Mouse (Mus musculus): ENCODE data around the gene Dctn3. TPM values are rescaled to one million over a fixed set of nuclear protein-coding genes. Genes with fewer than 3 reads are reported as not detected.
"Not testable (repeated sequence)": the region's sequence is repeated elsewhere in the genome, so short reads cannot be mapped to it uniquely, and the experiment has no call there.

Gene Dctn3
- polyA plus RNA-seq (2016; fragmentation: Nextera tagmentation; extraction: Ambion mirVana) = 143 and 146 TPM in 2 replicates

DNA sequence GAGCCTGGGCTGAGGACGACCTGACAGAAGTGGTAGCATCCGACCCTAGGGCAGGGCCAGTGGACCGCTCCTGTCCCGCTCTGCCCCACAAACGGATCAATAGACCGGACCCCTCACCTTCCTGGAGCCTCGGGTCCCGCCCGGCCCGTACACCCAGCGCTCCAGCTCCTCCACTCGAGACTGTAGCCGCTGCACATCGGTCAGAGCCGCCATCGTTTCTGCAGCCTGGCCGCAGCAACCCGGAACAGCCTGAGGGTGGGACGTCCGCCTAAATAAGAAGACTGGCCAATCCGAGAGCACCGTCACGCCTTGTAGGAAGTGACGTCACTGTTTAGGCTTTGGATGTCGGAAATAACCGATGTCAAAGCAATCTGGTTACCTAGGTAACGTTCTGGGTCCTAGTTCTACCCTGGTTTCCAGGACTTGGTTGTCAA is at the start of gene Dctn3:
Dctn3 (minus strand) TSS at position 253 of the 434 bp plus-strand sequence.
- WGBS = under 1% methylated on average over 27 of the region's 27 CpGs
- peaks cover 29% of the 10 kb centered on the region for H3K36me3 ChIP-seq
- H3K4me3 ChIP-seq = peak within 1 kb of the TSS; percentile 80
- peak within 1 kb of the TSS; percentile 83 for H3K27ac ChIP-seq
- no peaks in the 10 kb centered on the region for H3K9me3 ChIP-seq
- peak; percentile 97 for DNase-seq (ENCODE audit: low spot score)
- peaks cover 44% of the 10 kb centered on the region for H3K27me3 ChIP-seq (ENCODE audit: insufficient read depth, poor library complexity, severe bottlenecking)
- H3K4me1 ChIP-seq = peaks cover 19% of the 10 kb centered on the region

DNA sequence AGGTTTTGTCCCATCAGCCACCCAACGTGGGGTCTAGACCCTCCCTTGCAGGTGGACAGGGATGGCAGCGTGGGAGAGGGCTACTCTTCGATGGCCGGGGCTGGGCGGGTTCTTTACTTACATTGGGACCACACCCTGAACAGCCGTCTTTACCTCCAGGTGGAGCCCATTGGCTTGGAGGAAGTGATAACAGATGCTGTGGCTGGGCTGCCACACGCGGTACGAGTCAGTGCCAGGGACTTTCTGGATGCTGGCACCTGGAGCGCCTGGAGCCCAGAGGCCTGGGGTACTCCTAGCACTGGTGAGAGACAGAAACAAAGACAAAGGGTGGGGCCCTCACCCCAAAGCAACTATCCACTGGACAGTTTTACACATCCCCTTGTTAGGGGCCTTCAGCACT is 44.3 kb upstream of the Dctn3 start:
- H3K36me3 ChIP-seq = peaks cover 18% of the 10 kb centered on the region
- not testable (repeated sequence) for H3K4me3 ChIP-seq; DNase-seq (ENCODE audit: low spot score); H3K4me1 ChIP-seq; H3K27me3 ChIP-seq (ENCODE audit: insufficient read depth, poor library complexity, severe bottlenecking); H3K9me3 ChIP-seq; H3K27ac ChIP-seq
- 78% methylated on average over 10 of the region's 10 CpGs for WGBS

DNA sequence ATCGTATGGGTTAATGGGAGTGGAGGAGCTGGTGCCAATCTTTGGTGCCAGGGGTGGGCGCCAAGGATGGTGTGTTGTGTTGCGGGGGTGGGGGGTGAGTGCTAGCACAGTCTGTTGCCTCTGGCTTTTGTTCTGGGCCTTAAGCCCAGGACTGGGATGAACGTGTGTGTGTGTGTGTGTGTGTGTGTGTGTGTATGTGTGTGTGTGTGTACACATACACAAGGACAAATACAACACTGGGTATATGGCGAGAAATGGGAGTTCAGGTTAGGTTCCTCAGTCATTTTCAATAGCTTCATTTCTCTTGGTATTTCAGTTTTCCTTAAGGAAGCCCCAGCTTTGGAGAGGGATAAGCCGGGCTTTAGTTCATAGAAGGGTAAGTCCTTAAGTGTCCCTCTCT is 40.2 kb upstream of the Dctn3 start:
- not testable (repeated sequence) for DNase-seq (ENCODE audit: low spot score); H3K27ac ChIP-seq; H3K4me3 ChIP-seq; H3K9me3 ChIP-seq; H3K27me3 ChIP-seq (ENCODE audit: insufficient read depth, poor library complexity, severe bottlenecking)
- 76% methylated on average over 4 of the region's 6 CpGs for WGBS
- Histone ChIP-seq H3K4me1 (peaks cover 45% of the 10 kb centered on the region), H3K36me3 (peaks cover 25% of the 10 kb centered on the region)

DNA sequence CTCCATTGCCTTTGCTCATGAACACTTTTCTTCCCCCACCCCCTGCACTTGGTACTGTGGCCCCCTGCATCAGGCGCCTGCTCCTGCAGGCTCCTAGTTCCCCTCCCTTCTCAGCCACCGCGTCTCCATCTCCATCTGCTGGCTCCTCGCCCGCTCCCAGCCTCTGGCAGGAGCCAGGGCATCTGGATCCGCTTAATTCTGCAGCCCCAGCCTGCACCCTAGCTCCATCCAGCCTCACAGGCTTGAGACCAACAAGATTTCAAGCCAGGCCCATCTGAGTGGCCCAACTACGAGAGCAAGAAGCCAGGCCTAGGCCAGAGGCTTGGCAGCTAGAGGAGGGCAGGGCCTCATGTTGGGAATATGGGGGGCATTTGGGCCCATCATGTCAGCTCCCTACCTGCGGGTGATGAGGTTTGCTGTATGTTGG is 39.7 kb upstream of the Dctn3 start:
- not testable (repeated sequence) for H3K27me3 ChIP-seq (ENCODE audit: insufficient read depth, poor library complexity, severe bottlenecking); H3K9me3 ChIP-seq; DNase-seq (ENCODE audit: low spot score)
- Histone ChIP-seq H3K36me3 (peaks cover 25% of the 10 kb centered on the region), H3K4me1 (peaks cover 45% of the 10 kb centered on the region), H3K4me3 (peak overlapping the region; percentile 57), H3K27ac (peak overlapping the region; percentile 90)
- WGBS = 47% methylated on average over 8 of the region's 8 CpGs

DNA sequence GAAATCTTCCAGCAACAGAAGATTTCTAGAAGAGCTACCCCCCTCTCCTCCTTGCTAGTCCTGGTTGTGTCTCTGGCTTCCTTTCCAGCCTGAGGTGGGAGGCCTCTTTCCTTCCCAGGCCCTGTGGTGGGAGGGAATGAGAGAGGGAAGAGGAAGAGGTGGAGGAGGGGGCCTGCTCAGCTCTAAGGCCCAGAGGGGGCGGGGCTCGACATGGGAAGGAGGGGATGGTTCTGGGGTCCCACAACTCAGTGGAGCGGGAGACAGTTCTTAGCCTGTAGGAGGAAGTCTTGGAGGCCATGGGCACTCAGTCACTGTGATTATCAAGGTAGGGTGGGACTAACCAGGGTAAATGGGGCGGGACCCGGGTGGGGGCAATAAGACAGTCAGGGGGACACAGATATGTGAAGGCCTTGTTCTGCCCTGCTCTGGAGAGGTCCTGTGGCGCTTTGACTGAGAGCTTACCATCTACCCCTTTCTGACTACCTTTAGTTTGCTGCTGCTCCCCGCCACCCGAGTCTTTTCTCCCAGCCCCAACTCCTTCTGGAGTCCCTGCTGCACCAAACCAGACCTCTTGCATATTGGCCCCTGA is 39.2 kb upstream of the Dctn3 start:
- Histone ChIP-seq H3K36me3 (peaks cover 25% of the 10 kb centered on the region), H3K9me3 (no peaks in the 10 kb centered on the region), H3K4me1 (peaks cover 45% of the 10 kb centered on the region), H3K27ac (peak overlapping the region; percentile 90), H3K4me3 (peak overlapping the region; percentile 57), H3K27me3 (ENCODE audit: insufficient read depth, poor library complexity, severe bottlenecking) (no peaks in the 10 kb centered on the region)
- DNase-seq (ENCODE audit: low spot score) = no peak
- WGBS = 34% methylated on average over 8 of the region's 8 CpGs

DNA sequence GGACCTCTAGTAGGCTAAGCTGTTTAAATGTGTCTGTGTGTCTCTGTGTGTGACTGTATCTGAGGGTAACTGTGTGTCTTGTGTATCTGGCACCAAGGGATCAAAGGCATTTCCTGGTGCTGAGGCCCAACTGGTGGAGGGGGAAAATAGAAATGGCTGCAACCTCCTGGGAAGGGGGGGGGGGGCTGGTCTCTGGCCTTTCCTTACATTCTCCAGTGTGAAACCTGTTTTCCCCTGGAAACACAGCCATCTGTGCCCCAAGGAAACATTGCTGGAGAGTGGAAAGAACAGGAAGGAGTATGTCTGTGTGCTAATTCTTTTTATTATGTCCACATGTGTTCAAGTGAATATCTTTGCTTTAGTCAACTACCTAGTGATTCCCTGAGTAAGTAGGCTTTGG is 38.7 kb upstream of the Dctn3 start:
- H3K27ac ChIP-seq = peak overlapping the region; percentile 90
- peaks cover 48% of the 10 kb centered on the region for H3K4me1 ChIP-seq
- no peaks in the 10 kb centered on the region for H3K27me3 ChIP-seq (ENCODE audit: insufficient read depth, poor library complexity, severe bottlenecking)
- no peak for DNase-seq (ENCODE audit: low spot score)
- H3K36me3 ChIP-seq = peaks cover 26% of the 10 kb centered on the region
- peak overlapping the region; percentile 57 for H3K4me3 ChIP-seq
- no peaks in the 10 kb centered on the region for H3K9me3 ChIP-seq

DNA sequence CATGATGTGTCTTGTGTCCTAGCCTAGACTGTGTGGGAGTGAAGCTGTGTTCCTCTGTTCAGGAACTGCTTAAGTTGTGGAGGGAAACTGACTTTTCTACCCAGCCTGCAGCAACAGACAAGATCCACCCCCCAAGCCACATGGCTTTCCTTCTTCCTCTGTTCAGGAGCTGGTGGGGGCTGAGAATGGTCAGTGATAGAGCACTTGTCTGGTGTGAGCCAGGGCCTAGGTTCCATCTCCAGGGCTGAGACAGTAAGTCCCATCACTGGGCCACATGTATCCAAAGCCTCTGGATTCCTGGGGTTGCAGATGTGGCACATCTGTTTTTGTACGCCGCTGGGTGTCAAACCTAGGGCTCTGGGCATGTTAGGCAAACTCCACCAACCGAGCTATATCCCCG is 37.9 kb upstream of the Dctn3 start:
- peak overlapping the region; percentile 57 for H3K4me3 ChIP-seq
- 89% methylated on average over 4 of the region's 4 CpGs for WGBS
- no peaks in the 10 kb centered on the region for H3K9me3 ChIP-seq
- peak overlapping the region; percentile 90 for H3K27ac ChIP-seq
- peaks cover 27% of the 10 kb centered on the region for H3K36me3 ChIP-seq
- no peaks in the 10 kb centered on the region for H3K27me3 ChIP-seq (ENCODE audit: insufficient read depth, poor library complexity, severe bottlenecking)
- H3K4me1 ChIP-seq = peaks cover 55% of the 10 kb centered on the region
- no peak for DNase-seq (ENCODE audit: low spot score)

- Histone ChIP-seq H3K27ac (peak overlapping the region; percentile 90), H3K4me1 (peaks cover 55% of the 10 kb centered on the region), H3K4me3 (peak overlapping the region; percentile 57), H3K36me3 (peaks cover 24% of the 10 kb centered on the region), H3K27me3 (ENCODE audit: insufficient read depth, poor library complexity, severe bottlenecking) (no peaks in the 10 kb centered on the region), H3K9me3 (no peaks in the 10 kb centered on the region)
- DNase-seq (ENCODE audit: low spot score) = peak; percentile 98
- WGBS = 1% methylated on average over 15 of the region's 15 CpGs
Observed at GRCm38 (mm10) chr4:41760288-41760721, 37.3 kb upstream of the Dctn3 start.

DNA sequence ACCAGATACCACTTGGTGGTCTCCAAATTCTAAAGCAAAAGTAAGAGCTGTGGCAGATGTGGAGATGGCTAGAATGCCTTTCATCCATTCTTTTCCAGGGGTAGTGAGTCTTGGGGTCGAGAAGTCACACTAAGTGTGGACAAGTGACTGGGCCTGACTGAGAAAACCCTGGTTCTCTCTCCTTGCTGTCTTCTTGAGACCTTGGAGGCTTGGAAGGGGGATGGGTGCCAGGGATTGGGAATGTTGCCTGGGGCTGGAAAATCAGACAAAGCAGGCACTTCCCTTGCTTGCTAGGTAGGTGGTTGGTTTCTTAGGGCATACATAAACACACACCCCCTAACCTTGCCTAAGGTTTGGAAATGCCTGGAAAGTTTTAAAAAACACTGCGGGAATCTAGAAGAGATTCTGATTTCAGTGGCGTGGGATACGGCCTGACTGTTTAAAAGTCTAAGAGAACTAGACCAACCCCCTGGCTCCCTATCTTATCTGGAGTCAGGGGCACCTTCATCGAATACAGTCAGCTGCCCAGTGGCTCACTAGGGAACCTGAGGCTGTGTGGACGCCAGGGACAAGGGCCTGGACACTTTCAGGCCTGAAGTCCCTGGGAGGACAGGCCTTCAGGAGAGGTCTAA is 36.8 kb upstream of the Dctn3 start:
- Histone ChIP-seq H3K27ac (peak overlapping the region; percentile 90), H3K4me1 (peaks cover 58% of the 10 kb centered on the region), H3K9me3 (no peaks in the 10 kb centered on the region), H3K4me3 (peak overlapping the region; percentile 57), H3K36me3 (peaks cover 24% of the 10 kb centered on the region), H3K27me3 (ENCODE audit: insufficient read depth, poor library complexity, severe bottlenecking) (no peaks in the 10 kb centered on the region)
- 13% methylated on average over 6 of the region's 6 CpGs for WGBS
- peak; percentile 76 for DNase-seq (ENCODE audit: low spot score)

DNA sequence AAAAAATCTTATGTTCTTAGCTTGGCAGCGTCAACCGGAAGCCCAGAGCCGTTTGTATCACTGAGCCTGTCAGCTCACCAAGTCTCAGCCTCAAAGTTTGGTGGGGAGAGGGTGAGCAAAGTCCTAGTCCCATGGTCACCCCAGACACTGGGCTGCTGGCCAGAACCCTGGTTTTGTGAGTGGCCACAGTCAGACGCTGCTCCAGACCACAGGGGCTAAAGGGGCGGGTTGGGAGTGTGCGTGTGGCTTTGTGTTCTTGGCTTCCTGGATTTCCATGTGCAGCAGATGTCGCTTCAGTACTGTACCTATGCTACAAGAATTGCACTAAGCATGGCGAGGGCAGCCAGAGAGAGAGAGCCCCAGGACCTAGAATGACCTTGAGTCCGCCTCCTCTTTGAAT is 36.2 kb upstream of the Dctn3 start:
- Histone ChIP-seq H3K27me3 (ENCODE audit: insufficient read depth, poor library complexity, severe bottlenecking) (no peaks in the 10 kb centered on the region), H3K9me3 (no peaks in the 10 kb centered on the region), H3K4me1 (peaks cover 61% of the 10 kb centered on the region), H3K4me3 (peak overlapping the region; percentile 57; the same call in 1 of the 2 replicates), H3K36me3 (peaks cover 24% of the 10 kb centered on the region), H3K27ac (peak overlapping the region; percentile 90)
- DNase-seq (ENCODE audit: low spot score) = peak; percentile 72
- WGBS = 69% methylated on average over 9 of the region's 9 CpGs

DNA sequence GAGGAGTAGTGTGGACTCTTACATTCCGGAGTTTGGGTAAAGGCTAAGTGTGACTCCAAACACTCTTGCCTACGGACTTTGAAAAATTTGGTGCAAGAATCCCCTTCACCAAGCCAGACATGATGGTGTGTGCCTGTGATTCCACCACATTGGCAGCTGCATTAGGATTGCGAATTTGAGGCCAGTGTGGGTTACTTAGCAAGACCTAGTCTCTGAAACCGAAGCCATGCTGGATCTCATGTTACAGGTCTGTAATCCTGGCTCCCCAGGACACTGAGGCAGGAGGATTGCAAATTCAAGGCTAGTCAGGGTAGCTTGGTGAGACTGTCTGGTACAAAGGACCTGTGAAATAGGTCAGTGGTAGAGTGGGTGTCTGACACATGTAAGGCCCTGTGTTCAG is 35.7 kb upstream of the Dctn3 start:
- Histone ChIP-seq H3K27ac (no peak overlapping the region), H3K36me3 (peaks cover 24% of the 10 kb centered on the region), H3K4me3 (no peak overlapping the region), H3K9me3 (no peaks in the 10 kb centered on the region), H3K27me3 (ENCODE audit: insufficient read depth, poor library complexity, severe bottlenecking) (no peaks in the 10 kb centered on the region), H3K4me1 (peaks cover 61% of the 10 kb centered on the region)
- peak; percentile 70 for DNase-seq (ENCODE audit: low spot score)
- WGBS = 91% methylated on average over 4 of the region's 4 CpGs

GRCm38 (mm10) chr4:41758021-41758420 is 35.1 kb upstream of the Dctn3 start:
- Histone ChIP-seq H3K4me1 (peaks cover 61% of the 10 kb centered on the region), H3K4me3 (no peak overlapping the region), H3K27ac (no peak overlapping the region), H3K27me3 (ENCODE audit: insufficient read depth, poor library complexity, severe bottlenecking) (no peaks in the 10 kb centered on the region), H3K36me3 (peaks cover 24% of the 10 kb centered on the region), H3K9me3 (no peaks in the 10 kb centered on the region)
- DNase-seq (ENCODE audit: low spot score) = no peak
- WGBS = 83% methylated on average over 11 of the region's 11 CpGs

DNA sequence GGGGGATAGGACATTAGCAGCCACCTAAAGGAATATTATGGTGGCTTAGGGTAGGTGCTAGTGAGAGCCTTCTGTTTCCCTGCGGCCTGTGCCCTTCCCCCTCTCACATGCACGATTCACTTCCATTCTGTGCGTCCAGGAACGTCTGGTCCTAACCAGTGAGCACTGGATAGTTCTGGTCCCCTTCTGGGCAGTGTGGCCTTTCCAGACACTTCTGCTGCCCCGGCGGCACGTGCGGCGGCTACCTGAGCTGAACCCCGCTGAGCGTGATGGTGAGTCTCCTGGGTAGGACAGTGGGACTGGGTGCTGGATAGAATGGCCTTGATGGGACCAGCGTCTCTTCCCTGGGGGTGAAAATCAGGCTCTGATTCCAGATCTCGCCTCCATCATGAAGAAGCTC is 34.4 kb upstream of the Dctn3 start:
- Histone ChIP-seq H3K9me3 (no peaks in the 10 kb centered on the region), H3K4me1 (peaks cover 54% of the 10 kb centered on the region), H3K4me3 (no peak overlapping the region), H3K27ac (no peak overlapping the region), H3K27me3 (ENCODE audit: insufficient read depth, poor library complexity, severe bottlenecking) (no peaks in the 10 kb centered on the region), H3K36me3 (peaks cover 24% of the 10 kb centered on the region)
- 91% methylated on average over 13 of the region's 13 CpGs for WGBS
- DNase-seq (ENCODE audit: low spot score) = peak; percentile 72

Data from heart, embryonic 10.5 days (tissue).